Mouse (Mus musculus) heart, embryonic 10.5 days (tissue): ENCODE results near the gene Smyd4. TPM values are rescaled to one million over a fixed set of nuclear protein-coding genes. Genes with fewer than 3 reads are reported as not detected.
"Not testable (repeated sequence)": the region's sequence is repeated elsewhere in the genome, so short reads cannot be mapped to it uniquely, and the experiment has no call there.

Experiments
- DNase-seq: peaks from one replicate; pipeline ENCODE4 v3.0.0-alpha.2; 2017; ENCODE audit warnings: low spot score
- H3K27ac ChIP-seq: fragments of 300-500 bp; sonication (generic); 2 replicates; pipeline ENCODE4 v1.5.1; 2016; ENCODE audit warnings: mild to moderate bottlenecking
- H3K27me3 ChIP-seq: fragments of 300-500 bp; sonication (generic); 2 replicates; pipeline ENCODE4 v1.6.1; 2016; ENCODE audit warnings: mild to moderate bottlenecking; ENCODE audit not compliant: poor library complexity, insufficient read depth, severe bottlenecking
- H3K36me3 ChIP-seq: fragments of 300-500 bp; sonication (generic); 2 replicates; pipeline ENCODE4 v1.6.1; 2016; ENCODE audit warnings: mild to moderate bottlenecking, moderate library complexity
- H3K4me1 ChIP-seq: fragments of 300-500 bp; sonication (generic); 2 replicates; pipeline ENCODE4 v1.6.1; 2016; ENCODE audit warnings: mild to moderate bottlenecking
- H3K4me3 ChIP-seq: fragments of 300-500 bp; sonication (generic); 2 replicates; pipeline ENCODE4 v1.5.1; 2016; ENCODE audit warnings: mild to moderate bottlenecking, moderate library complexity
- H3K9me3 ChIP-seq: fragments of 300-500 bp; sonication (generic); 2 replicates; pipeline ENCODE4 v1.6.1; 2016; ENCODE audit warnings: mild to moderate bottlenecking, moderate library complexity
- WGBS: fragments of 180-500 bp; shearing (Covaris S2); methylation state at CpG from one replicate; pipeline ENCODE4 v1.1.7; 2016; 5-methylcytosine and 5-hydroxymethylcytosine counted together
- polyA plus RNA-seq: library from polyadenylated mRNA; unstranded; fragments of >200 nt; fragmentation: Nextera tagmentation; extraction: Ambion mirVana; gene quantifications from 2 replicates; pipeline ENCODE4 v1.2.1, GENCODE M21; 2016

Gene Smyd4
- polyA plus RNA-seq, 1 experiment from 2014 or later: 13.6 TPM

- peaks cover 11% of the 10 kb centered on the region; the same call in 1 of the 2 replicates for H3K36me3 ChIP-seq
- no peaks in the 10 kb centered on the region for H3K27me3 ChIP-seq
- no peaks in the 10 kb centered on the region for H3K9me3 ChIP-seq
- no peak for DNase-seq
- H3K27ac ChIP-seq: no peak overlapping the region
- peaks cover 15% of the 10 kb centered on the region for H3K4me1 ChIP-seq
- H3K4me3 ChIP-seq: no peak overlapping the region
These were observed 3.0 kb downstream of the Smyd4 start for GRCm38 (mm10) chr11:75351225-75351624.

- Histone ChIP-seq H3K4me3 (no peak overlapping the region), H3K36me3 (peaks cover 16% of the 10 kb centered on the region), H3K27ac (no peak overlapping the region), H3K9me3 (no peaks in the 10 kb centered on the region), H3K4me1 (no peaks in the 10 kb centered on the region), H3K27me3 (no peaks in the 10 kb centered on the region)
- no peak for DNase-seq
- 93% methylated on average over 1 of the region's 1 CpGs for WGBS
These were observed 7.2 kb downstream of the Smyd4 start for GRCm38 (mm10) chr11:75355475-75355874.

- WGBS: 87% methylated on average over 1 of the region's 1 CpGs
- Histone ChIP-seq H3K9me3 (no peaks in the 10 kb centered on the region), H3K27me3 (no peaks in the 10 kb centered on the region), H3K27ac (no peak overlapping the region), H3K4me1 (no peaks in the 10 kb centered on the region), H3K4me3 (no peak overlapping the region), H3K36me3 (0 out of 2 replicates have a peak, but pooled peaks cover 3% of the 10 kb centered on the region)
- no peak for DNase-seq
These were observed 28.9 kb downstream of the Smyd4 start for GRCm38 (mm10) chr11:75377125-75377524.

GRCm38 (mm10) chr11:75378786-75379185 is 30.6 kb downstream of the Smyd4 start:
- DNase-seq, H3K4me3 ChIP-seq, H3K36me3 ChIP-seq, H3K4me1 ChIP-seq, H3K27me3 ChIP-seq, H3K27ac ChIP-seq, H3K9me3 ChIP-seq: not testable (repeated sequence)
- 88% methylated on average over 2 of the region's 2 CpGs for WGBS

GRCm38 (mm10) chr11:75383529-75383928 is 35.3 kb downstream of the Smyd4 start:
- H3K4me3 ChIP-seq, H3K27me3 ChIP-seq, H3K27ac ChIP-seq, H3K9me3 ChIP-seq, H3K4me1 ChIP-seq, DNase-seq: not testable (repeated sequence)
- peaks cover 19% of the 10 kb centered on the region; the same call in 1 of the 2 replicates for H3K36me3 ChIP-seq
- WGBS: 59% methylated on average over 3 of the region's 3 CpGs

GRCm38 (mm10) chr11:75395611-75396010 is 47.4 kb downstream of the Smyd4 start:
- 74% methylated on average over 1 of the region's 1 CpGs for WGBS
- H3K27ac ChIP-seq: no peak overlapping the region

GRCm38 (mm10) chr11:75397452-75397851 is 49.2 kb downstream of the Smyd4 start:
- Histone ChIP-seq H3K9me3 (no peaks in the 10 kb centered on the region), H3K4me3 (no peak overlapping the region), H3K4me1 (peaks cover 15% of the 10 kb centered on the region), H3K27me3 (no peaks in the 10 kb centered on the region), H3K36me3 (peaks cover 19% of the 10 kb centered on the region; the same call in 1 of the 2 replicates), H3K27ac (no peak overlapping the region)
- 63% methylated on average over 7 of the region's 7 CpGs for WGBS
- DNase-seq: no peak

More at GRCm38 (mm10) chr11:75395611-75396010, 47.4 kb downstream of the Smyd4 start:
- H3K4me3 ChIP-seq: no peak overlapping the region
- no peaks in the 10 kb centered on the region for H3K9me3 ChIP-seq
- no peak for DNase-seq
- peaks cover 9% of the 10 kb centered on the region for H3K4me1 ChIP-seq
- H3K27me3 ChIP-seq: no peaks in the 10 kb centered on the region
- peaks cover 10% of the 10 kb centered on the region; the same call in 1 of the 2 replicates for H3K36me3 ChIP-seq

GRCm38 (mm10) chr11:75399411-75399841 is 51.2 kb downstream of the Smyd4 start:
- Histone ChIP-seq H3K4me3 (no peak overlapping the region), H3K27ac (no peak overlapping the region), H3K9me3 (no peaks in the 10 kb centered on the region), H3K27me3 (no peaks in the 10 kb centered on the region), H3K4me1 (peaks cover 29% of the 10 kb centered on the region), H3K36me3 (peaks cover 19% of the 10 kb centered on the region; the same call in 1 of the 2 replicates)
- DNase-seq: no peak
- 80% methylated on average over 11 of the region's 11 CpGs for WGBS

GRCm38 (mm10) chr11:75400099-75400498 is 51.9 kb downstream of the Smyd4 start:
- Histone ChIP-seq H3K9me3 (no peaks in the 10 kb centered on the region), H3K36me3 (peaks cover 19% of the 10 kb centered on the region; the same call in 1 of the 2 replicates), H3K4me3 (no peak overlapping the region), H3K27me3 (no peaks in the 10 kb centered on the region), H3K4me1 (peaks cover 29% of the 10 kb centered on the region), H3K27ac (no peak overlapping the region)
- 71% methylated on average over 9 of the region's 9 CpGs for WGBS
- no peak for DNase-seq

GRCm38 (mm10) chr11:75402271-75402690 is 54.0 kb downstream of the Smyd4 start:
- Histone ChIP-seq H3K27ac (peak overlapping the region; percentile 71; the same call in 1 of the 2 replicates), H3K36me3 (peaks cover 34% of the 10 kb centered on the region; the same call in 1 of the 2 replicates), H3K27me3 (no peaks in the 10 kb centered on the region), H3K4me1 (peaks cover 28% of the 10 kb centered on the region), H3K9me3 (no peaks in the 10 kb centered on the region), H3K4me3 (no peak overlapping the region)
- 53% methylated on average over 5 of the region's 5 CpGs for WGBS
- no peak for DNase-seq

- WGBS: 59% methylated on average over 6 of the region's 6 CpGs
- no peak for DNase-seq
These were observed 55.2 kb downstream of the Smyd4 start for GRCm38 (mm10) chr11:75403301-75404052.

GRCm38 (mm10) chr11:75404801-75405200 is 56.6 kb downstream of the Smyd4 start:
- H3K4me1 ChIP-seq: peaks cover 28% of the 10 kb centered on the region

More at GRCm38 (mm10) chr11:75403301-75404052, 55.2 kb downstream of the Smyd4 start:
- Histone ChIP-seq H3K9me3 (no peaks in the 10 kb centered on the region), H3K4me3 (no peak overlapping the region), H3K4me1 (peaks cover 28% of the 10 kb centered on the region), H3K27ac (peak overlapping the region; percentile 56; the same call in 1 of the 2 replicates), H3K36me3 (peaks cover 34% of the 10 kb centered on the region; the same call in 1 of the 2 replicates), H3K27me3 (no peaks in the 10 kb centered on the region)

GRCm38 (mm10) chr11:75406104-75406503 is 57.9 kb downstream of the Smyd4 start:
- no peak overlapping the region for H3K4me3 ChIP-seq
- H3K36me3 ChIP-seq: peaks cover 37% of the 10 kb centered on the region
- 65% methylated on average over 4 of the region's 4 CpGs for WGBS
- H3K27me3 ChIP-seq: no peaks in the 10 kb centered on the region
- peaks cover 24% of the 10 kb centered on the region for H3K4me1 ChIP-seq
- no peak overlapping the region for H3K27ac ChIP-seq
- no peak for DNase-seq
- no peaks in the 10 kb centered on the region for H3K9me3 ChIP-seq

More at GRCm38 (mm10) chr11:75404801-75405200, 56.6 kb downstream of the Smyd4 start:
- 83% methylated on average over 6 of the region's 6 CpGs for WGBS
- Histone ChIP-seq H3K36me3 (peaks cover 37% of the 10 kb centered on the region; the same call in 1 of the 2 replicates), H3K4me3 (no peak overlapping the region), H3K9me3 (no peaks in the 10 kb centered on the region), H3K27me3 (no peaks in the 10 kb centered on the region), H3K27ac (no peak overlapping the region)
- DNase-seq: no peak
